Mouse (Mus musculus) erythroblast, embryonic 14.5 days (primary cell): ENCODE measurements at regions not wholly inside any gene's neighbourhood (a gene's known extent, or its start where the extent isn't known, plus 50 kb on each side); places are given as distances from the start of the nearest gene placed in this dataset.

Experiments
- GATA1 ChIP-seq: IDR thresholded peaks from 2 replicates; pipeline ENCODE4 v1.6.1; 2012; ENCODE audit warnings: low read length, inconsistent platforms, mixed read lengths
- TAL1 ChIP-seq: IDR thresholded peaks from 3 replicates; pipeline ENCODE4 v1.6.1; 2012; ENCODE audit warnings: low read length, inconsistent platforms, mixed read lengths

GRCm38 (mm10) chr6:31332254-31332653, 66.3 kb upstream of the Mkln1 start:
- TF ChIP-seq GATA1 = no peak
- TF ChIP-seq TAL1 = no peak
